Mouse (Mus musculus) ES-Bruce4 (cell line): ENCODE measurements around the gene Ppp2r5e.

ENCODE experiments used
- CTCF ChIP-seq: IDR thresholded peaks from one replicate; pipeline ENCODE4 v1.8.1; 2011; ENCODE audit warnings: low read depth, low read length
- POLR2A ChIP-seq: IDR thresholded peaks from one replicate; pipeline ENCODE4 v1.8.1; 2011; ENCODE audit warnings: low read length; ENCODE audit not compliant: insufficient read depth

DNA sequence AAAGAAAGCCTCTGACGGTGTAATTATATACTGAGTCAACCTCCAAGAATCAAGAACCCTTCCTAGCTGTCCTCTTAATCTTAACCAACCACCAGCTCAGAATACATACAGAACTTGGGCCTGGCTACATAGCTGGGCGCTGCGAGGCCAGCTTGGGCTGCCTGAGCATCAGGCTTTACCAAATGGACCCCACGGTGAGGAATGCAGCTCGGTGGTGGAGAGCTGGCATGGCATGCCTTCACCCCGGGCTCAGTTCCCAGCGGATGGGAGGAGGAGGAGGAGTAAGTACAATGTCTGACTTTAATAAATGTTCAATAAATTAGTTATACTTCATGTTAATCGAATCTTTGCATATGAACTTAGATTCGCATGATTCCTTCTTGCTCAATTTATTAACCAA, 47.0 kb downstream of the Ppp2r5e start:
- TF ChIP-seq POLR2A = no peak
- no peak for TF ChIP-seq CTCF
